Mouse (Mus musculus) erythroblast, embryonic 14.5 days (primary cell): ENCODE data around the gene Rbfox2.

Experiments used
- GATA1 ChIP-seq: IDR thresholded peaks from 2 replicates; pipeline ENCODE4 v1.6.1; 2012; ENCODE audit warnings: low read length, inconsistent platforms, mixed read lengths
- TAL1 ChIP-seq: IDR thresholded peaks from 3 replicates; pipeline ENCODE4 v1.6.1; 2012; ENCODE audit warnings: low read length, inconsistent platforms, mixed read lengths

- no peak for TF ChIP-seq TAL1
- no peak for TF ChIP-seq GATA1
Measured at GRCm38 (mm10) chr15:77254636-77255035, 52.2 kb downstream of the Rbfox2 start.
